Mouse (Mus musculus): ENCODE data around the gene Ccm2. TPM values are rescaled to one million over a fixed set of nuclear protein-coding genes. Genes with fewer than 3 reads are reported as not detected.

Gene Ccm2
- total and polyA plus RNA-seq, 2 experiments, result 16.5 to 49.6 TPM

- H3K27me3 ChIP-seq (ENCODE audit: control insufficient read depth, insufficient read depth, low read length), result no peaks in the 10 kb centered on the region
- no peak for DNase-seq (ENCODE audit: extremely low read depth, low read depth, low spot score)
- no peak for TF ChIP-seq POLR2A (IDR thresholded peaks at IDR 0.05; ENCODE audit: extremely low read depth, insufficient read depth, low read length)
- no peak for TF ChIP-seq CTCF (IDR thresholded peaks at IDR 0.05; ENCODE audit: low read depth, low read length)
- no peaks in the 10 kb centered on the region for H3K4me1 ChIP-seq (ENCODE audit: control insufficient read depth, insufficient read depth, low read length)
- 58% methylated on average over 9 of the region's 9 CpGs for WGBS
- no peak overlapping the region for H3K4me3 ChIP-seq (ENCODE audit: insufficient read depth, low read depth, low read length)
- H3K36me3 ChIP-seq (ENCODE audit: control insufficient read depth, insufficient read depth, low read length), result no peaks in the 10 kb centered on the region
- H3K9ac ChIP-seq (ENCODE audit: low read depth, low read length), result no peak overlapping the region
- no peaks in the 10 kb centered on the region for H3K79me2 ChIP-seq (ENCODE audit: control insufficient read depth, insufficient read depth, low read length)
- no peak overlapping the region for H3K27ac ChIP-seq (replicated peaks; ENCODE audit: insufficient read depth, low read depth, low read length)
Observed at GRCm38 (mm10) chr11:6506516-6506915, 40.2 kb upstream of the Ccm2 start.

GRCm38 (mm10) chr11:6508269-6508876, 38.3 kb upstream of the Ccm2 start:
- no peaks in the 10 kb centered on the region for H3K4me1 ChIP-seq (ENCODE audit: control insufficient read depth, insufficient read depth, low read length)
- H3K27me3 ChIP-seq (ENCODE audit: control insufficient read depth, insufficient read depth, low read length), result no peaks in the 10 kb centered on the region
- no peak overlapping the region for H3K4me3 ChIP-seq (ENCODE audit: insufficient read depth, low read depth, low read length)

GRCm38 (mm10) chr11:6514837-6515236, 31.9 kb upstream of the Ccm2 start:
- no peaks in the 10 kb centered on the region for H3K4me1 ChIP-seq (ENCODE audit: control insufficient read depth, insufficient read depth, low read length)
- no peaks in the 10 kb centered on the region for H3K79me2 ChIP-seq (ENCODE audit: control insufficient read depth, insufficient read depth, low read length)
- TF ChIP-seq CTCF (IDR thresholded peaks at IDR 0.05; ENCODE audit: low read depth, low read length) (no peak), POLR2A (IDR thresholded peaks at IDR 0.05; ENCODE audit: extremely low read depth, insufficient read depth, low read length) (no peak)
- H3K4me3 ChIP-seq (ENCODE audit: insufficient read depth, low read depth, low read length), result no peak overlapping the region
- no peak overlapping the region for H3K27ac ChIP-seq (replicated peaks; ENCODE audit: insufficient read depth, low read depth, low read length)
- no peak overlapping the region for H3K9ac ChIP-seq (ENCODE audit: low read depth, low read length)
- no peaks in the 10 kb centered on the region for H3K27me3 ChIP-seq (ENCODE audit: control insufficient read depth, insufficient read depth, low read length)
- H3K36me3 ChIP-seq (ENCODE audit: control insufficient read depth, insufficient read depth, low read length), result no peaks in the 10 kb centered on the region
- DNase-seq (ENCODE audit: extremely low read depth, low read depth, low spot score), result no peak
- WGBS, result 73% methylated on average over 7 of the region's 7 CpGs

More at GRCm38 (mm10) chr11:6508269-6508876, 38.3 kb upstream of the Ccm2 start:
- no peaks in the 10 kb centered on the region for H3K79me2 ChIP-seq (ENCODE audit: control insufficient read depth, insufficient read depth, low read length)
- no peak overlapping the region for H3K9ac ChIP-seq (ENCODE audit: low read depth, low read length)
- DNase-seq (ENCODE audit: extremely low read depth, low read depth, low spot score), result no peak
- WGBS, result 38% methylated on average over 1 of the region's 1 CpGs
- no peak overlapping the region for H3K27ac ChIP-seq (replicated peaks; ENCODE audit: insufficient read depth, low read depth, low read length)
- H3K36me3 ChIP-seq (ENCODE audit: control insufficient read depth, insufficient read depth, low read length), result no peaks in the 10 kb centered on the region
- TF ChIP-seq CTCF (IDR thresholded peaks at IDR 0.05; ENCODE audit: low read depth, low read length), result no peak
- TF ChIP-seq POLR2A (IDR thresholded peaks at IDR 0.05; ENCODE audit: extremely low read depth, insufficient read depth, low read length), result no peak

GRCm38 (mm10) chr11:6519491-6520033, 27.1 kb upstream of the Ccm2 start:
- Histone ChIP-seq H3K27ac (replicated peaks; ENCODE audit: insufficient read depth, low read depth, low read length) (no peak overlapping the region), H3K27me3 (ENCODE audit: control insufficient read depth, insufficient read depth, low read length) (no peaks in the 10 kb centered on the region), H3K79me2 (ENCODE audit: control insufficient read depth, insufficient read depth, low read length) (no peaks in the 10 kb centered on the region), H3K9ac (ENCODE audit: low read depth, low read length) (no peak overlapping the region; the same call in 1 of the 2 replicates), H3K4me3 (ENCODE audit: insufficient read depth, low read depth, low read length) (no peak overlapping the region), H3K4me1 (ENCODE audit: control insufficient read depth, insufficient read depth, low read length) (no peaks in the 10 kb centered on the region), H3K36me3 (ENCODE audit: control insufficient read depth, insufficient read depth, low read length) (peaks cover 1% of the 10 kb centered on the region; the same call in 1 of the 2 replicates)
- no peak for DNase-seq (ENCODE audit: extremely low read depth, low read depth, low spot score)
- 84% methylated on average over 11 of the region's 11 CpGs for WGBS
- no peak for TF ChIP-seq CTCF (IDR thresholded peaks at IDR 0.05; ENCODE audit: low read depth, low read length)
- no peak for TF ChIP-seq POLR2A (IDR thresholded peaks at IDR 0.05; ENCODE audit: extremely low read depth, insufficient read depth, low read length)

GRCm38 (mm10) chr11:6520507-6521173, 26.0 kb upstream of the Ccm2 start, which contains the start of gene Myo1g:
Gene Myo1g, minus strand, starts transcription at chr11:6520965.
- H3K9ac ChIP-seq (ENCODE audit: low read depth, low read length), result peak within 1 kb of the TSS; percentile 39
- H3K79me2 ChIP-seq (ENCODE audit: control insufficient read depth, insufficient read depth, low read length), result no peaks in the 10 kb centered on the region
- 76% methylated on average over 7 of the region's 7 CpGs for WGBS
- H3K36me3 ChIP-seq (ENCODE audit: control insufficient read depth, insufficient read depth, low read length), result peaks cover 12% of the 10 kb centered on the region
- no peaks in the 10 kb centered on the region for H3K4me1 ChIP-seq (ENCODE audit: control insufficient read depth, insufficient read depth, low read length)
- H3K4me3 ChIP-seq (ENCODE audit: insufficient read depth, low read depth, low read length), result peak within 1 kb of the TSS; percentile 27; the same call in 1 of the 2 replicates
- TF ChIP-seq POLR2A (IDR thresholded peaks at IDR 0.05; ENCODE audit: extremely low read depth, insufficient read depth, low read length), result no peak
- no peak for TF ChIP-seq CTCF (IDR thresholded peaks at IDR 0.05; ENCODE audit: low read depth, low read length)
- no peaks in the 10 kb centered on the region for H3K27me3 ChIP-seq (ENCODE audit: control insufficient read depth, insufficient read depth, low read length)
- no peak for DNase-seq (ENCODE audit: extremely low read depth, low read depth, low spot score)
- no peak within 1 kb of the TSS for H3K27ac ChIP-seq (replicated peaks; ENCODE audit: insufficient read depth, low read depth, low read length)
